Mouse (Mus musculus): Measurements from ENCODE around the gene Trpv2.

The Trpv2 gene

GRCm38 (mm10) chr11:62629352-62630224 lies 55.3 kb downstream of the Trpv2 start:
- no peak for DNase-seq (ENCODE audit: low spot score in 2 of 2)

GRCm38 (mm10) chr11:62630225-62630821 lies 56.0 kb downstream of the Trpv2 start:
- DNase-seq (ENCODE audit: low spot score in 2 of 2): no peak

GRCm38 (mm10) chr11:62631138-62631537 lies 56.9 kb downstream of the Trpv2 start:
- no peak for DNase-seq (ENCODE audit: low spot score in 2 of 2)

GRCm38 (mm10) chr11:62635406-62635805 lies 61.1 kb downstream of the Trpv2 start:
- DNase-seq (ENCODE audit: low spot score in 2 of 2): no peak

- no peak for DNase-seq (ENCODE audit: low spot score in 2 of 2)
Measured at GRCm38 (mm10) chr11:62636105-62636839, 62.0 kb downstream of the Trpv2 start.

GRCm38 (mm10) chr11:62636840-62637221 lies 62.5 kb downstream of the Trpv2 start:
- no peak for DNase-seq (ENCODE audit: low spot score in 2 of 2)

GRCm38 (mm10) chr11:62637401-62637800 lies 63.1 kb downstream of the Trpv2 start:
- no peak for DNase-seq (ENCODE audit: low spot score in 2 of 2)

GRCm38 (mm10) chr11:62637806-62638205 lies 63.5 kb downstream of the Trpv2 start:
- no peak for DNase-seq (ENCODE audit: low spot score in 2 of 2)

- DNase-seq (ENCODE audit: low spot score in 2 of 2): no peak
Measured at GRCm38 (mm10) chr11:62638402-62638801, 64.1 kb downstream of the Trpv2 start.

GRCm38 (mm10) chr11:62640378-62640777 lies 66.1 kb downstream of the Trpv2 start:
- DNase-seq (ENCODE audit: low spot score in 2 of 2): no peak

- no peak for DNase-seq (ENCODE audit: low spot score in 2 of 2)
Measured at GRCm38 (mm10) chr11:62642023-62642844, 67.9 kb downstream of the Trpv2 start.

GRCm38 (mm10) chr11:62643011-62643631 lies 68.8 kb downstream of the Trpv2 start:
- DNase-seq (ENCODE audit: low spot score in 2 of 2): peak in 1 of 2 experiments; percentile 53

- no peak for DNase-seq (ENCODE audit: low spot score in 2 of 2)
Measured at GRCm38 (mm10) chr11:62643681-62644363, 69.5 kb downstream of the Trpv2 start.

GRCm38 (mm10) chr11:62644602-62645336 lies 70.5 kb downstream of the Trpv2 start:
- no peak for DNase-seq (ENCODE audit: low spot score in 2 of 2)

- no peak for DNase-seq (ENCODE audit: low spot score in 2 of 2)
Measured at GRCm38 (mm10) chr11:62645337-62645675, 71.0 kb downstream of the Trpv2 start.

- peak in 1 of 2 experiments; percentile 42 for DNase-seq (ENCODE audit: low spot score in 2 of 2)
Measured at GRCm38 (mm10) chr11:62645732-62646494, 71.6 kb downstream of the Trpv2 start.

GRCm38 (mm10) chr11:62646495-62646843 lies 72.2 kb downstream of the Trpv2 start:
- no peak for DNase-seq (ENCODE audit: low spot score in 2 of 2)

- no peak for DNase-seq (ENCODE audit: low spot score in 2 of 2)
Measured at GRCm38 (mm10) chr11:62646958-62647515, 72.8 kb downstream of the Trpv2 start.

All from cerebellum, postnatal 4 days (tissue).